Mouse (Mus musculus) hindbrain, embryonic 14.5 days (tissue): Measurements from ENCODE around the gene Lpin2. TPM values are rescaled to one million over a fixed set of nuclear protein-coding genes. Genes with fewer than 3 reads are reported as not detected.

Experiments
- ATAC-seq: fragments of 200-750 bp; cut with Nextera tagmentation; 2 replicates; pipeline ENCODE4 v1.8.0; 2017; ENCODE audit warnings: moderate number of reproducible peaks, mild to moderate bottlenecking, moderate TSS enrichment, moderate library complexity; ENCODE audit not compliant: low FRiP score
- DNase-seq: peaks from one replicate; pipeline ENCODE4 v3.0.0-alpha.2; 2015; ENCODE audit warnings: low spot score
- H3K27ac ChIP-seq: fragments of 300-500 bp; sonication (generic); 2 replicates; pipeline ENCODE4 v1.5.1; 2014; ENCODE audit warnings: mild to moderate bottlenecking, moderate library complexity
- H3K27me3 ChIP-seq: fragments of 300-500 bp; sonication (generic); 2 replicates; pipeline ENCODE4 v1.6.1; 2014; ENCODE audit warnings: mild to moderate bottlenecking, low read length, mixed read lengths; ENCODE audit not compliant: control insufficient read depth, insufficient read depth
- H3K36me3 ChIP-seq: fragments of 300-500 bp; sonication (generic); replicated peaks from 2 replicates; pipeline ENCODE4 v1.6.1; 2014; ENCODE audit not compliant: control insufficient read depth, insufficient read depth
- H3K4me1 ChIP-seq: fragments of 300-500 bp; sonication (generic); replicated peaks from 2 replicates; pipeline ENCODE4 v1.6.1; 2014; ENCODE audit warnings: antibody characterized with exemption, low read length, mixed read lengths; ENCODE audit not compliant: control insufficient read depth, insufficient read depth
- H3K4me2 ChIP-seq: fragments of 300-500 bp; sonication (generic); replicated peaks from 2 replicates; pipeline ENCODE4 v1.6.1; 2014; ENCODE audit warnings: mild to moderate bottlenecking, moderate library complexity
- H3K4me3 ChIP-seq: fragments of 300-500 bp; sonication (generic); replicated peaks from 2 replicates; pipeline ENCODE4 v1.5.1; 2014; ENCODE audit warnings: mild to moderate bottlenecking, low read length
- H3K9ac ChIP-seq: fragments of 300-500 bp; sonication (generic); 2 replicates; pipeline ENCODE4 v1.6.1; 2014
- H3K9me3 ChIP-seq: fragments of 300-500 bp; sonication (generic); 2 replicates; pipeline ENCODE4 v1.6.1; 2016; ENCODE audit warnings: low read length; ENCODE audit not compliant: control insufficient read depth
- WGBS: fragments of 180-500 bp; shearing (Covaris S2); extraction: QIAGEN DNeasy Blood & Tissue Kit; methylation state at CpG from one replicate; pipeline ENCODE4 v1.1.7; 2014; 5-methylcytosine and 5-hydroxymethylcytosine counted together
- polyA plus RNA-seq: library from polyadenylated mRNA; unstranded; fragments of >200 nt; fragmentation: Nextera tagmentation; extraction: Ambion mirVana; gene quantifications from 2 replicates; pipeline ENCODE4 v1.2.1, GENCODE M21; 2014

Gene Lpin2
- polyA plus RNA-seq, 1 experiment from 2014 or later, result 44.1 TPM

DNA sequence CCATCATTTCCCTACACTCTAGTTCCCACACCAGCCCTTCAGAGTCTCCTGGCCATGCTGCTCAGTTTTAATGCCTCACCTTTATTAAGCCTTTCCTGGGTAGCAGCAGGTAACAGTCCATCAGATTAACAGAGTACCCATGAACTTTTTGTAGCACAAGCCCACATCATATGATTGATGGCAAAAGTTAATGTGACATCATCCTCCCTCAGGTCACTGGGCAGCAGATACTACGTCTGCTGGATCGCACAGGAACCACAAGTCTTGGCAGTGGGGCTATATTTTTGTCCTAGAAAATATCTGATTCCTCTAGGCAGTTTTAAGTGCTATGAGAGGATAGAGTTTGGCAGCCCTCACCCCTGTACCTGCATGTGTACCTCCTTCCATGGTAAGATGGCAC lies 67.7 kb downstream of the Lpin2 start:
- 91% methylated on average over 2 of the region's 2 CpGs for WGBS

DNA sequence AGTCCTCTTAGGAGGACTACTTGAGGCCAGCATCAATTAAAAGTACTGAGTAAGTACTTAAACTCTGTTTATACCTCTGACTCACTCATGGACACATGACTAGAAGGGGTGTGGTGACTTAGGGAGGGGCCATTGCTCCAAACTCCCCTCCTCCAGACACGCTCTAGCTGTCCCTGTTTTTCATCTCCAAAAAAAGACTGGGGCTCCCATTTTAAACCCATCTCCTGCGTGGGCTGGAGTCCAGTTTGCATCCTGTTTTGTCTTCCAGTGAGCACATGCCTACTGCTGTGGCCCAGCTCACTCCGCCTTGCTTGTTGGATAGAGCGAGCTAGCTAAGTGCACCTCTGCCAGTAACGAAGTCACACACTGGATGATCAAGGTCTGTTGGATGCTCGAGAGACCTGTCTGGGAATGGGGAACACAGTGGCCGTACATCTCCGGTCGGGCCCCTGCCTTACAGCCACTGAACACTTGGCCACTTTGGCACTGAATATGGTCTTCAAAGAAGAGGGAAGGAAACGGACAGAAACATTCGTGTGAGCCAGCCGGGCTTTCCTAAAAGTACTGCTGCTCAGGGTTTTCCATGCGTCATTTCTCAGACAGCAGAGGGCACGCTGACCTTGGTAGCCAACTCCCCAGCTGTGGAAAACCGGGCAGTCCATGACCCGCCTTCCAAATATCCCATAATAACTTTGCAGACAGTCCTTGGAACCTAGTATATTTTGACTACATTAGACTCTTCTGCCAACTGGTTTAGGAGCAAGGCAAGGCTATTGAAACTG lies 68.7 kb downstream of the Lpin2 start:
- Histone ChIP-seq H3K9ac (no peak overlapping the region), H3K36me3 (peaks cover 51% of the 10 kb centered on the region), H3K27me3 (no peaks in the 10 kb centered on the region), H3K27ac (no peak overlapping the region), H3K9me3 (no peaks in the 10 kb centered on the region), H3K4me1 (no peaks in the 10 kb centered on the region), H3K4me2 (no peak overlapping the region), H3K4me3 (no peak overlapping the region)
- no peak for DNase-seq
- ATAC-seq, result no peak
- 86% methylated on average over 16 of the region's 16 CpGs for WGBS

More for the DNA sequence above, 67.7 kb downstream of the Lpin2 start:
- H3K4me1 ChIP-seq, result no peaks in the 10 kb centered on the region
- no peak overlapping the region for H3K4me3 ChIP-seq
- H3K9ac ChIP-seq, result no peak overlapping the region
- H3K4me2 ChIP-seq, result no peak overlapping the region
- DNase-seq (no peak), ATAC-seq (no peak)
- no peak overlapping the region for H3K27ac ChIP-seq
- H3K27me3 ChIP-seq, result no peaks in the 10 kb centered on the region
- peaks cover 61% of the 10 kb centered on the region for H3K36me3 ChIP-seq
- H3K9me3 ChIP-seq, result no peaks in the 10 kb centered on the region

DNA sequence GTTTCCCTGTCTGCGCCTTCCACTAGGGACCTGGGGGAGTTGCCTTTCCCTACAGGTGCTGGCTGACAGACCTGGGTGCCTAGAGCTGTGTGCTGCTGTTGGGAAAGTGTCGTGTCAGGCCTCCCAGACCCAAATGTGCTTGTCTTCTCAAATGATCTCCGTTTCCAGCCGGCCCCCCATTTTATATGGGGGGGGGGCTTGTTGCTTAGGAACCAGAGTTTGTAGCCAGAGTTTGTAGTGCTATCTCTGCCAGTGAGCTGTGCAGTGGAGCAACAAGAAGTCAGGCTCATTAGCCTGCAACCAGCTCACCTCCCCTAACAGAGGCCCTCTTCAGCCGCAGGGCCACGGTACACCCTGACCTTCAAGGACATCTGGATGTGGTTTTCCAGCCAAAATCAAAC lies 69.2 kb downstream of the Lpin2 start:
- Histone ChIP-seq H3K36me3 (peaks cover 45% of the 10 kb centered on the region), H3K9me3 (no peaks in the 10 kb centered on the region), H3K27me3 (no peaks in the 10 kb centered on the region), H3K4me2 (no peak overlapping the region), H3K9ac (no peak overlapping the region), H3K4me3 (no peak overlapping the region), H3K27ac (no peak overlapping the region), H3K4me1 (no peaks in the 10 kb centered on the region)
- DNase-seq (no peak), ATAC-seq (no peak)
- WGBS, result 68% methylated on average over 6 of the region's 6 CpGs

DNA sequence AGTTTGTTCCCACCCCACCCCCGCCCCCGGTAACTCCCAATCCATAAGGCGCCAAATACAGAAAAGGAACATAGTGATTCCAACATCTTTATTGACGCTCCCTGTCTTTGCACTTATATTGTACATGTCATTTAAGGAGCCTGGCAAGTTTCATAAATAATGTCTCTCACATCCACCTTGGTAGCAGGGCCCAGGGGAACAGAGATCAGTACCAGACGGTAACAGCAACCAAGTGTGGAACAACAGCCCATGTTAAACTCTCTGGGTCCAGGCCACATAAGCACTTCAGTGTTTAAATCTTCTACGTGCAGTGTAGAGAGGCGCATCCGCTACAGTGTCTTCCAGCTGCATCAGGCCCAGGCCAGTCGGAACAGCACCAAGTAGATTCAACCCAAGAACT lies 69.7 kb downstream of the Lpin2 start:
- Histone ChIP-seq H3K36me3 (peaks cover 40% of the 10 kb centered on the region), H3K4me2 (no peak overlapping the region), H3K27me3 (no peaks in the 10 kb centered on the region), H3K9ac (no peak overlapping the region), H3K4me3 (no peak overlapping the region), H3K9me3 (no peaks in the 10 kb centered on the region), H3K27ac (no peak overlapping the region), H3K4me1 (no peaks in the 10 kb centered on the region)
- ATAC-seq (no peak), DNase-seq (no peak)
- WGBS, result 88% methylated on average over 9 of the region's 9 CpGs

DNA sequence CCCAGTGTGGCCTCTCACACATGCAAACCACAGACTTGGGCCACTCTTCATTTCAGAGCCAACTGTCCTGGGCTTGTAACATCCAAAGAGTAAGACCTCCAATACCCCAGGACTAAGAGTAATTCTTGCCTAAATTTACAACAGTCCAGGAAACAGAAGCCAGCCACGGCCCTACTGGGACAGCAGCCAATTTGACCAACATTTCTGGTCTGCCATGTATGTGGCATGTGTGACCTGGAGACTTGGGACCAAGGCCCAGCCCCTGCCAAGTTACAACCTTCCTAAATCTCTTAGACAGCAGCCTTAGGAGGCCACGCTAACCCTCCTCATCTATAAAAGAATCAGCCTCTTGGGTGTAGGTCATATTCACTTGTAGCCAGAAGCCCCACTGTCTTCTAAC lies 71.0 kb downstream of the Lpin2 start:
- Histone ChIP-seq H3K4me1 (no peaks in the 10 kb centered on the region), H3K4me3 (no peak overlapping the region), H3K27ac (no peak overlapping the region), H3K9ac (no peak overlapping the region), H3K36me3 (peaks cover 27% of the 10 kb centered on the region), H3K27me3 (no peaks in the 10 kb centered on the region), H3K4me2 (no peak overlapping the region), H3K9me3 (no peaks in the 10 kb centered on the region)
- ATAC-seq, result no peak
- WGBS, result 93% methylated on average over 2 of the region's 2 CpGs
- DNase-seq, result no peak

DNA sequence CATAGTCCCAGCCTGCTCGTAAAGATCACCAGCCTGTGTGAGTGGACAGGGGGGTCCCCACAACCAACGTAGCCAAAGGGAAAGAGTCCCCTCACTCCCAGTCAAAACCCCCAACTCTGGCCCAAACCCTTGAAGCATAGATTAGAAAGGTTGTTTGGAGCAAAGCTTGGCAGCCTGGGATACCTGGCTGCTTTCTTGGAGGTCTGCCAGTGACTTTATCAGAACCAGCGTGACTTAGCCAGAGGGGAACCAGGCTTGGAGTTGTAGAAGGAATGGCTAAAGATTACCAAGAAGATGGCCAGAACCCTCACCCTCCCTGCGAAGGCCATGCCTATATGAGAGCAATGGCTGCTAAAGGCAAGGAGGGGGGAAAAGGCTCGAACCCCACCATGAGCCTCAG lies 71.7 kb downstream of the Lpin2 start:
- Histone ChIP-seq H3K4me2 (no peak overlapping the region), H3K36me3 (peaks cover 21% of the 10 kb centered on the region), H3K4me3 (no peak overlapping the region), H3K27me3 (no peaks in the 10 kb centered on the region), H3K4me1 (no peaks in the 10 kb centered on the region), H3K9ac (no peak overlapping the region), H3K9me3 (no peaks in the 10 kb centered on the region), H3K27ac (no peak overlapping the region)
- ATAC-seq (no peak), DNase-seq (no peak)
- 85% methylated on average over 5 of the region's 5 CpGs for WGBS

DNA sequence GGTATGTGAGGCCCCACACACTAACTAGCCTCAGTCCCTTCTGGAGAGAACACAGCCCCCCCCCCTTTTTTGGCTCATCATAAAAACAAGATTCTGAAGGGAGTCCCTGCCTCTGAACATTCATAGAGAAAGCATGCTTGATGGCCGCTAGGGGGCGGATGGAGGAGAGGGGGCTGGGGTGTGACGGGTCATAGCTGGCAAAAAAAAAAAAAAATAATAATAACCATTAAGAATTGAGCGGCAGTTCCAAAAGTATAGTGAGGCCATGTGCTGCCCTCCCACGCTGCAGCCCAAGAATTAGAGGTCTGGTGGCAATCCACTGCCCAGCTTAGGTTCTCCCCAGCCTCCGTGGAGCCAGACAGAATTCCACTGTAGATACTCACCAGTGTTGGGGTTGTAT lies 72.4 kb downstream of the Lpin2 start:
- H3K27me3 ChIP-seq, result no peaks in the 10 kb centered on the region
- ATAC-seq (no peak), DNase-seq (no peak)
- WGBS, result 53% methylated on average over 6 of the region's 6 CpGs
- no peak overlapping the region for H3K9ac ChIP-seq
- H3K4me3 ChIP-seq, result no peak overlapping the region
- no peaks in the 10 kb centered on the region for H3K9me3 ChIP-seq
- H3K4me1 ChIP-seq, result no peaks in the 10 kb centered on the region
- H3K27ac ChIP-seq, result no peak overlapping the region
- no peak overlapping the region for H3K4me2 ChIP-seq
- peaks cover 15% of the 10 kb centered on the region for H3K36me3 ChIP-seq

DNA sequence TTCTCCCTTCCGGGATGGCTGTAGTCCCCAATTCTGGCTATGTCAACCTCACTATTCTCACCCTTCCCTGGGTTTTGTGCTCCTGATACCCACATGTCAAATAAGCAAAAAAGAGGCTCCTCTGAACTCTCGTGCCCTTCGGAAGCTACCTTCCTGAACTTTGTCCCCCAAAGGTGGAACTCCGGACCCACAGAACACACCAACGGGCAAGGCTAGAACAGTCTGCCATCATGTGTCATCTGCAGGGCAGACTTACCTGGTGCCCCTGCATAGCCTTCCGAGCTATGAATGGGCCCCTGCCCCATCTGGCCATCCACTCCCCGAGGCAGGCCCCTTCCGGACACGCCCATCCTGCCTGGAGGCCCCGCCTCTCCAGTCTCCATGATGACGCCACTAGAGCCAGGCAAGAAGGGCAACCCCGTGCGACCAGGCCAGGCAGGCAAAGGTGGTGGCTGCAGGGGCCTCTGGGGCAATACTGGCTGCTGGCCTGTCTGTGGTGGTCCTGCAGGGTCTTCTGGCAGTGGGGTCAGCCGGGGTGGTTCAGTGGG lies 73.8 kb downstream of the Lpin2 start:
- no peak for DNase-seq
- H3K27me3 ChIP-seq, result no peaks in the 10 kb centered on the region
- H3K27ac ChIP-seq, result no peak overlapping the region
- no peak for ATAC-seq
- H3K4me1 ChIP-seq, result no peaks in the 10 kb centered on the region
- 84% methylated on average over 14 of the region's 14 CpGs for WGBS
- H3K4me3 ChIP-seq, result no peak overlapping the region
- H3K9me3 ChIP-seq, result no peaks in the 10 kb centered on the region
- H3K4me2 ChIP-seq, result no peak overlapping the region
- peaks cover 2% of the 10 kb centered on the region; the same call in 1 of the 2 replicates for H3K36me3 ChIP-seq
- H3K9ac ChIP-seq, result no peak overlapping the region

DNA sequence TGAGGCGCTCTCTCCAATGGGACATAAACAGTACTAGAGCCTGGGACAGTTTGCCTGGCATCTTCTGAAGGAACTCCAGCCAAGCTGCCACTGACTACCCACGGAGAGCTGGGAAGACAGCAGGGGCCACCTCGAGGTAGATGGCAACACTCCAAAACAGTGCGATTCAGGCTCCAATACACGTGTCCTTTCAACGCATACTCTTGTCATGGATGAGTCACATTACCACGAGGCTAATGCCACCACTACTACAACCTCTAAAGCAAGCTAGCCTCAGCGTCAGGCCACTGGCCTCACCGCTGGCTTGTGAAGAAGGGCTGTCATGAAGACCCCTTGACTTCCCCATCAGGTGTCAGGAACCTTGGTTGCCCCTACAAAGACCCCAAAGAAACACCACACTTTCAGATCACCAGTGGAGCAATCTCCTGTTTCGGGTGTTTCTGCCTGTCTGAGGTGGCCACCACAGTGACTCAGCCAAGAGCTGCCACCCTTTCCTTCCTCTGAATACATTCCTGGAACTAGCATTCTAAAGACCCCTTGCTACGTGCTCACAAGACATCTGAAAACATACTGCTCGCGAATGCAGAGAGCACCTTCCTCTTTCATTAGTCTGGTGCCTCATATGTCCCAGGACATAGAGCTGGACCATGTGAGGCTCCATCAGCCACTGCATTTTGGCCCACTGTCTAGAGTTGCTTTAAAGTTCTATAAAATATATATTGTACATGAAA lies 74.6 kb downstream of the Lpin2 start:
- 89% methylated on average over 13 of the region's 13 CpGs for WGBS
- DNase-seq (no peak), ATAC-seq (no peak)

More for the DNA sequence above, 74.6 kb downstream of the Lpin2 start:
- Histone ChIP-seq H3K4me3 (no peak overlapping the region), H3K27me3 (no peaks in the 10 kb centered on the region), H3K4me2 (no peak overlapping the region), H3K9me3 (no peaks in the 10 kb centered on the region), H3K4me1 (no peaks in the 10 kb centered on the region), H3K27ac (no peak overlapping the region), H3K9ac (no peak overlapping the region), H3K36me3 (no peaks in the 10 kb centered on the region; the same call in 1 of the 2 replicates)
